Mouse (Mus musculus): Measurements from ENCODE around the gene Dars.

GRCm38 (mm10) chr1:128459439-128459838, 42.3 kb upstream of the Dars start:
- TF ChIP-seq POLR2A (IDR thresholded peaks at IDR 0.05; ENCODE audit: low read depth, low read length) (no peak), CTCF (IDR thresholded peaks at IDR 0.05; ENCODE audit: extremely low read depth, insufficient read depth, insufficient read length, insufficient replicate concordance) (no peak)
